Mouse (Mus musculus) lung, embryonic 14.5 days (tissue): ENCODE measurements around the gene Arl5c. TPM values are rescaled to one million over a fixed set of nuclear protein-coding genes. Genes with fewer than 3 reads are reported as not detected.

Experiments used
- ATAC-seq: fragments of 200-750 bp; cut with Nextera tagmentation; 2 replicates; pipeline ENCODE4 v1.8.0; 2017; ENCODE audit warnings: mild to moderate bottlenecking, moderate TSS enrichment, moderate library complexity; ENCODE audit not compliant: insufficient read depth
- DNase-seq: peaks from one replicate; pipeline ENCODE4 v3.0.0-alpha.2; 2015
- H3K27ac ChIP-seq: fragments of 300-500 bp; sonication (generic); 2 replicates; pipeline ENCODE4 v1.5.1; 2014; ENCODE audit warnings: low read depth, mild to moderate bottlenecking, moderate library complexity
- H3K27me3 ChIP-seq: fragments of 300-500 bp; sonication (generic); 2 replicates; pipeline ENCODE4 v1.6.1; 2014; ENCODE audit warnings: low read length, control low read depth; ENCODE audit not compliant: insufficient read depth
- H3K36me3 ChIP-seq: fragments of 300-500 bp; sonication (generic); 2 replicates; pipeline ENCODE4 v1.6.1; 2014; ENCODE audit warnings: control low read depth; ENCODE audit not compliant: insufficient read depth
- H3K4me1 ChIP-seq: fragments of 300-500 bp; sonication (generic); 2 replicates; pipeline ENCODE4 v1.6.1; 2014; ENCODE audit warnings: antibody characterized with exemption, control low read depth; ENCODE audit not compliant: insufficient read depth
- H3K4me2 ChIP-seq: fragments of 300-500 bp; sonication (generic); 2 replicates; pipeline ENCODE4 v1.6.1; 2014; ENCODE audit warnings: mild to moderate bottlenecking
- H3K4me3 ChIP-seq: fragments of 300-500 bp; sonication (generic); 2 replicates; pipeline ENCODE4 v1.5.1; 2014; ENCODE audit warnings: low read depth, low read length
- H3K9ac ChIP-seq: fragments of 300-500 bp; sonication (generic); 2 replicates; pipeline ENCODE4 v1.6.1; 2014
- H3K9me3 ChIP-seq: fragments of 300-500 bp; sonication (generic); 2 replicates; pipeline ENCODE4 v1.6.1; 2016; ENCODE audit warnings: low read depth, low read length, control low read depth
- CTCF ChIP-seq: IDR thresholded peaks from 2 replicates; pipeline ENCODE4 v1.5.1; 2016; ENCODE audit warnings: antibody characterized with exemption, low read depth
- WGBS: fragments of 180-500 bp; shearing (Covaris S2); extraction: QIAGEN DNeasy Blood & Tissue Kit; methylation state at CpG from one replicate; pipeline ENCODE4 v1.1.7; 2014; 5-methylcytosine and 5-hydroxymethylcytosine counted together
- polyA plus RNA-seq: library from polyadenylated mRNA; unstranded; fragments of >200 nt; fragmentation: Nextera tagmentation; extraction: Ambion mirVana; gene quantifications from 2 replicates; pipeline ENCODE4 v1.2.1, GENCODE M21; 2014

Gene Arl5c
- polyA plus RNA-seq, 1 experiment from 2014 or later = 11.4 TPM

DNA sequence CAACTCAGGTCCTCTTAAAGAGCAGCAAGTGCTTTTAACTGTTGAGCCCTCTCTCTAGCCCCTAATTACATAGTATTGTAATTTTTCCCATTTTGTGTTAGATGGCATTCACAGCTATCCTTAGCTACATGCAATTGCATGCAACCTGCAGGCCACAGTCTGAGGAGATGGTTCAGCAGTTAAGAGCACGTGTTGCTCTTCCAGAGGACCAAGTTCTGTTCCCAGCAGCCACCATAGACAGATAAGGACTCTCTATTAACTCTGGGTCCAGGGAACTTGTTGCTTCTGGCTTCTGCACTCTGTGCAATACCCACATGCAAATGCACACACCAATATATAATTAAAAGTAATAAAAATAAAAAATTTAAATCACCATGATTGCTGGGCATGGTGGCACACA, 710 bp upstream of the Arl5c start:
- Histone ChIP-seq H3K27me3 (peaks cover 9% of the 10 kb centered on the region; the same call in 1 of the 2 replicates), H3K4me3 (no peak overlapping the region), H3K4me2 (no peak overlapping the region), H3K9ac (no peak overlapping the region), H3K4me1 (0 out of 2 replicates have a peak, but pooled peaks cover 9% of the 10 kb centered on the region), H3K9me3 (no peaks in the 10 kb centered on the region), H3K36me3 (no peaks in the 10 kb centered on the region), H3K27ac (no peak overlapping the region)
- 62% methylated on average over 1 of the region's 1 CpGs for WGBS
- ATAC-seq (no peak), DNase-seq (no peak)
- no peak for TF ChIP-seq CTCF

DNA sequence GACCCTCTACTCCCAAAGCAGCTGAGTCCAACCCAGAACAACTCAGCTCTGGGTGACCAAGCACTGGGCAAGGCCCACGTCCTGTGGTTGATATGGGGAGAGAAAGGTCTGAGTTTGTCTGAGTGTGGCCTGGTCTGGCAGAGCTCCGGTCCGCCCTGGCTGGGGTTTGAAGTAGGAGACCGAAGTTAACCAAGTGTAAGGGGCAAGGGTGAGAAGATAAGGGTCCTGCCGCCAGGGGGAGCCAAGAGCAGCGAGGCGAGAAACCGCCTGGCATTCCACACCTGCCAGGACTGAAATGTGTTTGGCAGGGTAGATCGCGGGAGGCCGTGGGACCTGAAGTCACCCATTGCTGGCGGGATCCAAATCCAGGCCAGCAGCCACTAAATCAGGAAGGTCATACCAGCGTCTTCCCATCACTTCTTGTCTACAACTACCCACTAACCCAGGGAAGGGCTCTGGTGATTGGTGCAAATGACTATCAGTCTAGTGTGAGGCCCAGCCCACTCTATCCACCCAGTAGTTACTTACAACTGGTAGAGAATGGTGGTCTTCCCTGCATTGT, 1.4 kb downstream of the Arl5c start:
- peak; percentile 85 for TF ChIP-seq CTCF
- Histone ChIP-seq H3K4me1 (0 out of 2 replicates have a peak, but pooled peaks cover 9% of the 10 kb centered on the region), H3K4me2 (peak overlapping the region; percentile 95), H3K27me3 (no peaks in the 10 kb centered on the region), H3K36me3 (no peaks in the 10 kb centered on the region), H3K9me3 (no peaks in the 10 kb centered on the region), H3K9ac (no peak overlapping the region), H3K27ac (no peak overlapping the region), H3K4me3 (peak overlapping the region; percentile 51)
- peak; percentile 28 for ATAC-seq
- WGBS = 10% methylated on average over 13 of the region's 13 CpGs
- DNase-seq = peak; percentile 79

DNA sequence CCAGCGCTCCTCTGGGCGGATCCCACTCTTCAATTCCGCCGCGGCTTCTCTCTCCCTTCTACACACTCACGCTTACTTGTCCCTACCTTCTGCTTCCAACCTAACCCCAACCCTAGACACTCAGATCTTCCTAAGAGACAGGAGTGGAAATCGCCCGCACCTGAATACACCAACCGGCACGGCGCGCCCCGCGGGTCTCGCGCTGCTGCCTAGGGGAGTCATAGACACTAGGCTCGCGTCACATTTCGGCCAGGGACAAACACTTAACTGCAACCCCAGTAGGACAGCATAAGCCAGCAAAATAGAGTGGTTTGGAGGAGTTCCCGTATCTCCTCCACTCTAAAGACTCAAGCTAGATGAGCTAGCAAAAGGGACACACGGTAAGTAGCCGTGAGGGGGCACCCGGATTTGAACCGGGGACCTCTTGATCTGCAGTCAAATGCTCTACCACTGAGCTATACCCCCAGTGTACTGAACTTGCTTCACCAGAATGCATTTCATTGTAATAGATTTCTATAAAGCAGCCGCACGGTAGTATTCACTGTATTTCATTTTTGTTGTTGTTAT, 7.4 kb downstream of the Arl5c start:
- TF ChIP-seq CTCF = no peak
- Histone ChIP-seq H3K27me3 (peaks cover 24% of the 10 kb centered on the region), H3K4me1 (no peaks in the 10 kb centered on the region), H3K4me2 (peak overlapping the region; percentile 95), H3K36me3 (no peaks in the 10 kb centered on the region), H3K4me3 (peak overlapping the region; percentile 87), H3K9me3 (no peaks in the 10 kb centered on the region), H3K27ac (peak overlapping the region; percentile 93), H3K9ac (peak overlapping the region; percentile 82)
- under 1% methylated on average over 26 of the region's 26 CpGs for WGBS
- ATAC-seq = peak; percentile 86
- peak; percentile 97 for DNase-seq

DNA sequence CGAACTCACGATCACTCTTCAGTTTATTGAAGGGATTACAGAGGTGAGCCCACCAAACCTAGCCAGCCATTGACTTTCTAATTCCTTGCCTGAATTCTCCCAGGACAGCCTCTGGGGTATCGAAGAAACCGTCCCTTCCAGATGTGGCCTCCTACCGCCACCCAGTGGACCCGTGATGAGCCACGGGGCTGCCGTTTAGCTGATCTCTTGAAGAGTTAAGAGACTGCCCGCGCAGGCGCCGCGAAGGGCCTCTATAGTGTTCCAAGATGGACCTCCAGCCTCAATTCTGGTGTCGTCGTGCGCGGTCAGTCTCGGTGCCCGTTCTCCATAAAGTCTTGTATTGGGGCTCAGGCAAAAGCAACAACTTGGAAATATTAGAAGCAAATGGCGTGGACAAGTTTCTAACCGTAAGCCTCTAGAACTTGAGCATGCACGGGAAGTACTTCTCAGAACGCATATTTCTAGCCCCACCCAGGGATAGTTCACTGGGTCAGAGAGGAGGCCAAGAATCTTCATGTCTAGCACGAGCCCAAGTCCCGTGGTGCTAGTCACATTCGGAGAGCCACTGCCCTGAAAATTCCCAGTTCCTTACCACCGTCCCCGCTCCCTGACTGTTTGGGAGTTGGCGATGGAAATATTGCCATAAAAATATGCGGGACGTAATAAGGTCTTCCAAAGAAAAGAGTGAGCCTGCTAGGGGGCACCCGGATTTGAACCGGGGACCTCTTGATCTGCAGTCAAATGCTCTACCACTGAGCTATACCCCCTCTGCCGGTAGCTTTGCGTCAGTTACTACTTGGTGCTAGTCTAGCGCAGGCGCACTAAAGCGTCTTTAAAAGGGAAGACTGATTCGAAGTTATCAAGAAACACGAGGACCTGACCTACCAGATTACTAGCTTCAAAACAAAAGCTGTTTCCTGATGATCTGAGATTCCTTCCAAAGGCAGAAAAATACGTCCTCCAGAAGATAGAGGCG, 8.1 kb downstream of the Arl5c start:
- peak overlapping the region; percentile 82 for H3K9ac ChIP-seq
- no peaks in the 10 kb centered on the region for H3K9me3 ChIP-seq
- H3K27ac ChIP-seq = peak overlapping the region; percentile 93
- H3K4me1 ChIP-seq = no peaks in the 10 kb centered on the region
- DNase-seq (peak; percentile 98), ATAC-seq (peak; percentile 86)
- no peaks in the 10 kb centered on the region for H3K36me3 ChIP-seq
- H3K4me2 ChIP-seq = peak overlapping the region; percentile 95
- WGBS = under 1% methylated on average over 42 of the region's 42 CpGs
- TF ChIP-seq CTCF = peak; percentile 88
- H3K27me3 ChIP-seq = peaks cover 24% of the 10 kb centered on the region
- peak overlapping the region; percentile 87 for H3K4me3 ChIP-seq

- no peak for ATAC-seq
- H3K9ac ChIP-seq = peak overlapping the region; percentile 54; the same call in 1 of the 2 replicates
- WGBS = 25% methylated on average over 14 of the region's 17 CpGs
- TF ChIP-seq CTCF = no peak
- H3K36me3 ChIP-seq = no peaks in the 10 kb centered on the region
- peak overlapping the region; percentile 95 for H3K4me2 ChIP-seq
- H3K4me1 ChIP-seq = no peaks in the 10 kb centered on the region
- H3K4me3 ChIP-seq = peak overlapping the region; percentile 87
- H3K27me3 ChIP-seq = peaks cover 24% of the 10 kb centered on the region
- no peak for DNase-seq
- no peak overlapping the region for H3K27ac ChIP-seq
- H3K9me3 ChIP-seq = no peaks in the 10 kb centered on the region
Measured at GRCm38 (mm10) chr11:97986738-97987465, 9.1 kb downstream of the Arl5c start.

DNA sequence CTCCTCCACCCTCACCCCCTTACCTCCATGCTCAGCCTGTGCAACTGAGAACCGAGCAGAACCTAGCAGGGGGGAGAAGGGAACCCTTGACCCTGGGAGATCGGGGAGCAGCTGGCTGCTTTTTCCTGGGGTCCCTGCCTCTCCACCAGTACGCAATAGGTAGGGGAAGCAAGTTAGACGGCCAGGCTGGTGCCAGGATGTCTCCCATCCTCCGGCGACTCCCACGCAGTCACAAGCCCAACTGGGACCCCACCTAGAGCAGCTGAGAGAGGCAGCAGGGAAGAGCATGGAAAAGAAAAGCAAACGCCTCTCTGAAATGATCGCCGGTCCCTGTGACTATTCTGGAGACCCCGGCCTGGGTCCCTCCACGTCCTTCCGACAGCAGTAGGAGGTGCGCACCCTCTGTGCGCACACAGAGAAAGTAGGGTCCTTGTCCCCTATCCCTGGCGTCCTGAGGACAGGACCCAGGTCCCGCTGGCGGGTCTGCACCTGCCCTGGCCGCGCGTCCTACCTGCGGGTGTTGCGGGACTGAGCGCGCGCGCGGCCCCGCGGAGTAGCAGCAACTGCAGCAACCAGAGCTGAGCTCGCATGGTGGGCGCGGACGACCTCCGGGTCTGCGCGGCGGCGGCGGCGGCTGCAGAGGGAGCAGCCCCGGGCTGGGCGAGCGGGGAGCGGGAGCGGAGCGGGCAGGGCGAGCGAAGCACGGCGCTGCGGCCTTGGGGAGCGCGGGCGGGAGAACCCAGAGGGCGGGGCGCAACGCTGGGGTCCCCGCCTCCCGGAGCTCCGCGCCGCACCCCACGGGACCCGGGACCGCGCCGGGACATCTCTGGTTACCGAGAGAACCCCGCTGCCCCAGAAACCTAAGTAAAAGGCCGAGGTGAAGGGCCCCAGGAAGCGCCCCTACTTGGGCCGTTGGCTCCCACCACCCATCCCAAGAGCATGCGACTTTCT, 10.0 kb downstream of the Arl5c start, which contains the start of gene Plxdc1:
TSS of gene Plxdc1 (minus strand) at position 718 of the 951 bp plus-strand sequence.
- no peak within 1 kb of the TSS for H3K27ac ChIP-seq
- H3K36me3 ChIP-seq = no peaks in the 10 kb centered on the region
- no peaks in the 10 kb centered on the region for H3K9me3 ChIP-seq
- ATAC-seq (no peak), DNase-seq (peak; percentile 43)
- TF ChIP-seq CTCF = no peak
- H3K4me3 ChIP-seq = peak within 1 kb of the TSS; percentile 87
- peaks cover 24% of the 10 kb centered on the region for H3K27me3 ChIP-seq
- H3K4me2 ChIP-seq = peak within 1 kb of the TSS; percentile 95
- 2% methylated on average over 74 of the region's 74 CpGs for WGBS
- peak within 1 kb of the TSS; percentile 54 for H3K9ac ChIP-seq
- no peaks in the 10 kb centered on the region for H3K4me1 ChIP-seq
